Mouse (Mus musculus) left cerebral cortex, adult 2 months (tissue): ENCODE data around the gene Pdgfc. TPM values are rescaled to one million over a fixed set of nuclear protein-coding genes. Genes with fewer than 3 reads are reported as not detected.

Experiments
- DNase-seq, 2 experiments: peaks; one replicate each; pipeline ENCODE4 v3.0.0; 2021 to 2022; ENCODE audit warnings: low spot score in 2 of 2, mixed read lengths in 1 of 2; ENCODE audit errors: extremely low spot score in 1 of 2
- H3K27ac ChIP-seq: fragments of 200-600 bp; 2 replicates; pipeline ENCODE4 v1.8.1; 2022
- H3K4me3 ChIP-seq: fragments of 200-600 bp; 2 replicates; pipeline ENCODE4 v1.8.1; 2022
- CTCF ChIP-seq: fragments of 200-600 bp; IDR thresholded peaks from 2 replicates; pipeline ENCODE4 v1.8.1; 2022; ENCODE audit warnings: antibody characterized with exemption, mild to moderate bottlenecking, moderate library complexity
- intact Hi-C: fragments of 180-260 bp; cut with DNase I; formaldehyde crosslinking; loops from one replicate; pipeline ENCODE4 v1.15.1; 2025
- total RNA-seq, 2 experiments: library from RNA; stranded (reverse); gene quantifications; 2 replicates each; pipeline ENCODE4 v1.2.3; 2021

The Pdgfc gene
- total RNA-seq, 2 experiments from 2014 or later: 8.2 to 8.7 TPM

DNA sequence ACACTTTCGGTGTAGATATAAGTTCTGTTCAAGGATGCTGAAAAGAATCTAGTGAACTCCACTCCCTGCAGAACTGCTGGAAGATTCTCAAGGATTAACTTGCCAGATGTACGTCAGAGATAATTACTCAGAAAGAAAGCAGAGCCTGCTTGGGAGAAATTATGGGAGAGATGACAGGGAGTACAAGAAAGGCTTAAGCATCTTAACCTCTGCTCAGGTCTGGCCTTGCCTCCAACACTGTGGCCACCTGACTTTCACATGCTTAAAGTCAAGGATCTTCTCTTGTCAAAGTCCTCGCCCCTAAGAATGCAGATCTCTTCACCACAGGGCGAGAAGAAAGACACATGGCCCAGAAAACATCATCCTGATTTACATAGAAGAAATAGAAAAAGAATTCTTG is 185.5 kb downstream of the Pdgfc start:
- no peak for DNase-seq
- TF ChIP-seq CTCF: no peak
- no peak overlapping the region for H3K27ac ChIP-seq
- intact Hi-C loops: no loop called here
- no peak overlapping the region for H3K4me3 ChIP-seq

GRCm38 (mm10) chr3:81228344-81228743 is 192.1 kb downstream of the Pdgfc start:
- TF ChIP-seq CTCF: no peak
- intact Hi-C loops: no loop called here
- Histone ChIP-seq H3K4me3 (no peak overlapping the region), H3K27ac (no peak overlapping the region)
- no peak for DNase-seq

DNA sequence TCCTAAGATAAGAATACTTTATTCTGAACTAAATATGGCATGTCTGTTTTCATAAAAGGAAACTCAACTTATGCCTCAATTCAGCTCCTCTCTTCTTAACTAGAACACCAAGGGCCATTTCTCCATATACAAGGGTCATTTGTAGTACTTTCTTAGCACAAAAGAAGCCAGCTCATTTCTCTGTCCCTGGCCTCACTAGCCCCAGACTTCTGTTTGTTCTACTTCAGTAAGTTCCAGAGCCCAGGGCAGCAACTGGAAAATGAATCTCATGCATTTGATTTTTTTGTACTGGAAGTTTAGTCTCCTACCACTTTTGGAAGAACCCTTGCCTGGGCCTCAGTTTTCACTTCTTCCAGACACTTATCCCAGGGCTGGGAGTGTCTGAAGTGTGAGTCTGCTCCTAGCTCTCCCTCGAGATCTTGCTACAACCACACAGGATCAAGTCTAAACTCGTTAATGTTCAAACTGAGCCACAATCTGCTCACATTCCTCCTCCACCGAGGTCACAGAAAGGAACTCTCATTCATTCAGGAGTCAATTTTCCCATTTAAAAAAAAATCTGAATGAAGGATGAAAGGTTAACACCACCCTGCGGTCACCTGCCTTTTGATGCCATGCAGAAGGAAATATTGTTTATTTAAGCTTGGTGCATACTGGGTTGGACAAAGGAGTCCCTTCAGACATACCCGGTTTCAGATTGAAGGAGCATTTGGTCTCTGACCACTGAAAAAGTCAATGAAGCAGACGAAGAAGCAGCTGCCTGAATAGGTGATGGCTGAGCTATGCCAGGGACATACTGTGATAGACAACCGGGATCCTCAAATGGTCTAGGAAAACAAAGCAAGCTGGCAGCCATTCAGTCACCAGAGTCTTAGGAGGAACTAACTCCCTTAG is 206.7 kb downstream of the Pdgfc start:
- H3K27ac ChIP-seq: no peak overlapping the region
- DNase-seq: no peak

GRCm38 (mm10) chr3:81243591-81243990 is 207.4 kb downstream of the Pdgfc start:
- Histone ChIP-seq H3K27ac (no peak overlapping the region), H3K4me3 (no peak overlapping the region)
- TF ChIP-seq CTCF: no peak
- DNase-seq: no peak
- intact Hi-C loops: no loop called here

More for the DNA sequence above, 206.7 kb downstream of the Pdgfc start:
- H3K4me3 ChIP-seq: no peak overlapping the region
- no peak for TF ChIP-seq CTCF
- intact Hi-C loops: no loop called here

GRCm38 (mm10) chr3:81262801-81263200 is 226.6 kb downstream of the Pdgfc start:
- no peak for TF ChIP-seq CTCF
- Histone ChIP-seq H3K27ac (no peak overlapping the region), H3K4me3 (no peak overlapping the region)
- intact Hi-C loops: no loop called here
- no peak for DNase-seq

Other genes starting within 250 kb of the Pdgfc start
- 100 to 1,000 TPM; 535 to 547 TPM for gene Gria2, start 233.6 kb upstream of the Pdgfc start, total RNA-seq
- 100 to 1,000 TPM; 202 to 214 TPM for gene Glrb, start 122.8 kb upstream of the Pdgfc start, total RNA-seq